Mouse (Mus musculus): ENCODE measurements around the gene C1qbp. TPM values are rescaled to one million over a fixed set of nuclear protein-coding genes. Genes with fewer than 3 reads are reported as not detected.

The C1qbp gene
- polyA plus RNA-seq (2015; fragmentation: Nextera tagmentation; extraction: Ambion mirVana), result 278 and 301 TPM in 2 replicates

- peak; percentile 88 for DNase-seq (ENCODE audit: low spot score)
Measured at GRCm38 (mm10) chr11:70982557-70983228, at the start of gene C1qbp. C1qbp (minus strand) TSS chr11:70983026.

GRCm38 (mm10) chr11:71032070-71032469 lies 49.2 kb upstream of the C1qbp start:
- no peak for DNase-seq (ENCODE audit: low spot score)

- no peak for DNase-seq (ENCODE audit: low spot score)
Measured at GRCm38 (mm10) chr11:71029403-71030118, 46.7 kb upstream of the C1qbp start.

- no peak for DNase-seq (ENCODE audit: low spot score)
Measured at GRCm38 (mm10) chr11:71028280-71028679, 45.5 kb upstream of the C1qbp start.

DNA sequence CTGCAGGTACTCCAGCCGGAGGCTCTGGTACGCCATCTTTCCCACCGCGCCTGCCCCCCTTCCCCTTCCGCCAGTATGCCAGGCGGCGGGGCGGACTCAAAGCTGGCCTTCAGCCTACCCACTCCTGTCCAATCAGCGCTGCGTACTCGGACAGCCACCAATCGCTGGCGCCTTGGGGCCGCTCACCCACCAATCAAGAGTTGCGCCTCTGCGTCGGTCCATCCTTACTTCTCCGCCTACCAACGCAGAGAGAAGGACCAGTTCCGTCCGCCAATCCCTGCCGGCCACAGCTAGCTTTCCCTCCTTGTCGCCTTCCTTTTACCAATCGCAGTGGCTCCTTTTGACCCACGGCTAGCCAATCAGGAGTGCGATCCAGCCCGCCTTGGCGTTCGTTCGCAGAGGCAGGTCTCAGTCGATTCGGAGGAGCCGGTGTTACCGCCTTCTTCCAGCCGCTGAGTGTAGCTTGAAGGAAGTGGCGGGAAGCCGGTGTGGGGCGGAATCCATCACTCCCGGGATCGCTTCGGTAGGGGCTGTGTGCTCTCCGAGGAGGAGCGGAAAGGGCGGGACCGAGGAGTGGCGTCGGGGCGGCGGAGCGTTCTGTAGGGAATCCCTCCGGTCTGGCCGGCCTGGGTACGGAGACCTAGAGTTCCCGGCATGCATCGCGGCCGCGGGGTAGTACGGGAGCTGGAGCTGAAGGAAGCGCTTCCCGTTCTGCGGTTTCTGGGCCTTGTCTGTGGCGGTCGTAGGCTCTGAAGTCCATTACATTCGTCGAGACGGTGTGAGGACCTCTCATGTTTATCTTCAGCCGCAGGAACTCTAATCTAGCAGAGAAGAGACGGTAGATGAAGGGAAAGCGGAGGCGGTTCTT lies 36.6 kb upstream of the C1qbp start, which contains the start of the genes Mis12 and Derl2:
Mis12 (plus strand) TSS at position 411 of the 868 bp plus-strand sequence.
Derl2 (minus strand) TSS at position 641 of the 868 bp plus-strand sequence.
- peak; percentile 99 for DNase-seq (ENCODE audit: low spot score)

DNA sequence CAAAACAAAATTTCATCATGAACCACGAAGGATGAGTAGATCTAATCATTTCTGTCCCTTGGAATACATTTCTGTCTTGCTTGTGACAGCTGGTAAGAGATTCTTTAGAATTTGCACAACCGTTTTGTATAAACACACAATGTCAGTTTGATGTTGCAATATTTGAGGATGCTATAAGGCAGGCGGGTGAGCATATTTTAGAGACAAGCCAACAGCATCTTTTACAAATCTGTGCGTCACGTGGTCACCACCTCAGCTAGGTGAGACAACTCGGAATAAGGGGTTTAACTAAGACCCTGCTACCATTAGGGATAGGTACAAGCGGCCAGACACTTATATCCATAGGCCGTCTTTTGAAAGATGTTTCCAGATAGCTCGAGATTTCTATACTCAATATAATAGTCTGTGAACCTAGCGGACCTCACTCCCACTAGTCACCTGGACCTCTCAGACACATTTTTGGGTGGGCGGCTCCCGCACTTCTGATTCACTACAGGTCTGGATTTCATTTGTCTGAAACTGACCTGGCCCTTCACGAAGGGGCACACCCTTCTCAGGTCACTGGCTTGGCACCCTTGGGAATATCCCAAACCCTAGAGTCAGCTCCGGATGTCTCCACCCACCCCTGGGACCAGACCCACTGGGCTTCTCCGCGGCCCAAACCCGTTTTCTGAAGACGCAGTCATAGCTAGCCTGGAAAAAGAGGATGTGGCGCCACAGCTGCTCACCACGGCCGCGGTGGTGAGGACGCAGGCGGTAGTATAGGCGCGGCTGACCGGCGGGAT lies 35.8 kb upstream of the C1qbp start:
- no peak for DNase-seq (ENCODE audit: low spot score)

DNA sequence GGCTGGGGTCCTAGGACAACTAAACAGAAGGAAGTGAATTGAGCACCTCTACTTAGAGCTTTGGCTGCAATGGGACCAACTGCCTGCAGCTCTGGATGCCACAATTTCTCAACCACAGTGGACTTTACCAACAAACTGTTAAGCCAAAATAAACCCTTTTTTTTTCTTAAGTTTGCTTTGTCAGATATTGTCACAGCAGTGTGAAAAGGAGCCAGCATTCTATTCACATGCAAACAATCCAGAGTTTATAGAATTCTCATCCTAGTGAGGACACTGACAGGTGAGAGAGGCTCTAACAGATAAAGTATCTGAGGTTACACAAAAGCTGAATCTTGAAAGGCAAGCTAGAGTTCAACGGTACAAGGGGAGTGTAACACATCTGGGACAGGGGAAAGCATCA lies 34.2 kb upstream of the C1qbp start:
- DNase-seq (ENCODE audit: low spot score), result no peak

GRCm38 (mm10) chr11:71012743-71013142 lies 29.9 kb upstream of the C1qbp start:
- no peak for DNase-seq (ENCODE audit: low spot score)

- no peak for DNase-seq (ENCODE audit: low spot score)
Measured at GRCm38 (mm10) chr11:71008321-71008720, 25.5 kb upstream of the C1qbp start.

DNA sequence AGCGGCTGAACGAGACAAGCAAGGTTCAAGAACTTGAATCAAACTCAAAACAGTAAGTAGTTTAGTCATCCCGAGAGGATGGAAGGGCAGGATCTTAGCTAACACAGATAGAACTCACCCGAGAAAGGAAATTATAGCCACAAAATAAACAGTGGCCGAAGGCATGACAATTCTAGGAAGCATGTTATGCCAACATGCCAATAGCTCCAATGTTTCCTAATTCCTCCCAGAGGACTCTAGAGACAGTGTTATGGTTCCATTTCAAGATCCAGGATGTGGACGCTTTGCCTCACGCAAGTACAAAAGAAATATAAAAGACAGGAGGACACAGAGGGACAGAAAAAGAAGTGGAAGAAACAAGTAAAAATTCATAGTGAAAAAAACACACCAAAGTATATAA lies 25.0 kb upstream of the C1qbp start:
- no peak for DNase-seq (ENCODE audit: low spot score)

DNA sequence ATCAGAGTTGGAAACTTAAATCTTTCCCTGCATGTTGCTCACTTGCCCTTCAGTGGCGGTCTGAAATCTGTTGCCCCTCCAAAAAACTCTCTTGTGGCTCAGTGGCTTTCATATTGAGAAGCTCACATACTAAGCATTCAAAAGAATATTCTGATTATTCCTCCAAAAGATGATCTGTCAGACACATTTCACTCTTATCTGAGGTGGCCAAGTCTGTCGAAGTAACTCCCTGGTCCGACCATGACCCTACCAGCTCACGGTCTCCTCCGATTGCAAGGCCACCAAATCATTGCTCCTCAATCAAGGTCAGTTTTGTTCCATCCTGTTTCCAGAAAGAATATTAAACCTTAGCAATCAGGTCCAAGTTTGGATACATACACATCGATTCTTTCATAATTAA lies 24.2 kb upstream of the C1qbp start:
- DNase-seq (ENCODE audit: low spot score), result no peak

DNA sequence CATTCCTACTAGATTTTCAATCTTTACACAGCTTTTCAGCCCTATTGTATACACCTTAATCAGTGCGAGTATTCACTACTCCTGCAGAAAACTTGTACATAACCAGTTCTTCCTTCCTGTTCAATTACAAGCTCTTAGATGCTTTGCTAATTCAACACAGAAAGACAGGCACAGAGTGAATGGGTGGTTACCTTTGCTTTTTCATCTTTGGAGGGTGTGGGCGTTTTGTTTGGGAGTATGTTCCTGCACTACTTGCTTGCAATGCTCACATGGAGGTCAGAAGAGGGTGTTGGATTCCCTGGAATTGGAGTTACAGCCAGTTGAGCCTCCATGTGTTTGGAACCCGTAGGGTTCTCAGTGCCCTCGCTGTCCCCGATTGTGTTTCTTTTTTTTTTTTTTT lies 22.2 kb upstream of the C1qbp start:
- peak; percentile 16 for DNase-seq (ENCODE audit: low spot score)

GRCm38 (mm10) chr11:71004316-71004773 lies 21.5 kb upstream of the C1qbp start, which contains the start of gene Dhx33:
Dhx33 (minus strand) TSS chr11:71004437.
- peak; percentile 97 for DNase-seq (ENCODE audit: low spot score)

DNA sequence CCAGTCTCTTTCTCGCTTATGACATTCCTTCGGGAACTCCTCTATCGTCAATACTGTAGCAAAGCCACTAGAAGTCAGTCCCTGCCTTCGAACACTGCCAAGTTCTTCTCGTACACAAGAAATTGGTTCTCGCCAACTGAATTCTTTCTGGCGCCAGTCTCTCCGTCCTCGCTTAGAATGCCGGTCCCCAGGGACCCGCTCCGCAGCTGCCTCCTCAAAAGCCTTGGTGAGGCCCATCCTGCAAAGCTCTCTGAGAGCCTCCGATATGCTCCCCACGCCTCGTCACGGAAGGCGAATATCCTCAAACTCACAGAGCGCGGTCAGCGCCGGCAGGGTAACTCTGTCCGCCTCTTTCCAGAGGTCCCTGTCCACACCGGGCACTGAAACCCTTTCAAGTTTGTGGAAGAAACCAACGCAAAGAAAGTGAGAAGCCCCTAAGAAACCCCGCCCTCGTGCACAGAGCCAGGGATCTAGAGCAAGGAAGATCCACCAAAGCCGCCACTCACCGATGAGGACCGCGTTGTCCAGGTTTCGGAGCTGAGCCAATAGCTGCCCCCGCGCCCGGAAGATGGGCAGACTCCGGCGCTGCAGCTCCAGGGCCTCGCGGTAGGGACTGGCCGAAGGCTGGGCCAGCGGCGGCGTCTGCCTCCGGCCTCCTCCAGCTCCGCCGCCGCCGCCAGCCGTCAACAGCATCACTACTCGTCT lies 20.9 kb upstream of the C1qbp start:
- DNase-seq (ENCODE audit: low spot score), result peak; percentile 4

- no peak for DNase-seq (ENCODE audit: low spot score)
Measured at GRCm38 (mm10) chr11:71001167-71001566, 18.3 kb upstream of the C1qbp start.

GRCm38 (mm10) chr11:70982030-70982429 lies 796 bp downstream of the C1qbp start:
- DNase-seq (ENCODE audit: low spot score), result no peak

DNA sequence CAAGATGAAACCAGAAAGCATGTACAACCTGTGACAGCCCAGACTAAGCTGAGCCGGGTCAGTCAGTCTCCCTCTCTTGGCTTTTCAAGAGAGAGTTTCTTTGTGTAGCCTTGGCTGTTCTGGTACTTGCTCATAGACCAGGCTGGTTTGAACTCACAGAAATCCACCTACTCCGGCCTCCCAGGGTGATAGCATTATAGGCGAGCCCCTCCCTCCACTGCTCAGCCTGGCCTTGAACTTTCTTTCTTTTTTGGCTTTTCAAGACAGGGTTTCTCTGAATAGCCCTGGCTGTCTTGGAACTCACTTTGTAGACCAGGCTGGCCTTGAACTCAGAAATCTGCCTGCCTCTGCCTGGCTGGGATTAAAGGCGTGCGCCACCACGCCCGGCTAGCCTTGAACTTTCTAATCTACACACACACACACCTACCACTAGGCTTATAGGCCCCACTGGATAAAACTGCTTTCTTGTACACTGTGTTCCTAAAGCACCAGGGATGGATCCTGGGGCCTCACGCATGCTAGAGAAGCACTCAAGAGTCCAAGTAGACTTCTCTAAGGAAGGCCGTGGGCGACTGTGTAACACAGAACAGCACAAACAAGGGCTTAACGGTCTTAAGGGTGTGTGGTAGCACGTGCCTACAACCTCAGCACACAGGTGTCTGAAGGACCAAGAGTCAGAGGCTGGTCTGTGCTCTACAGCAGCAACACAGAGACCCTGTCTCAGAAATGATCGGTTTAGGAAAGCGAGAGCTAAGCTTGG lies 1.9 kb downstream of the C1qbp start:
- no peak for DNase-seq (ENCODE audit: low spot score)

GRCm38 (mm10) chr11:70980232-70980631 lies 2.6 kb downstream of the C1qbp start:
- no peak for DNase-seq (ENCODE audit: low spot score)

GRCm38 (mm10) chr11:70977293-70977692 lies 5.5 kb downstream of the C1qbp start:
- DNase-seq (ENCODE audit: low spot score), result no peak

Measured in thymus, postnatal 0 days (tissue).